Mouse (Mus musculus): ENCODE measurements around the gene Pdzd2. TPM values are rescaled to one million over a fixed set of nuclear protein-coding genes. Genes with fewer than 3 reads are reported as not detected.

Pdzd2 gene
- polyA plus RNA-seq, 1 experiment from 2014 or later = 3.3 TPM

GRCm38 (mm10) chr15:12577054-12577696, 162.5 kb downstream of the Pdzd2 start:
- ATAC-seq = peak; percentile 66
- Histone ChIP-seq H3K4me2 (ENCODE audit: low read length) (peak overlapping the region; percentile 42), H3K27me3 (replicated peaks; ENCODE audit: control insufficient read depth, insufficient read depth, low read length) (no peaks in the 10 kb centered on the region), H3K9me3 (replicated peaks; ENCODE audit: control insufficient read depth, low read length) (no peaks in the 10 kb centered on the region), H3K9ac (ENCODE audit: low read length) (no peak overlapping the region), H3K27ac (ENCODE audit: low read depth, low read length) (no peak overlapping the region), H3K36me3 (ENCODE audit: control insufficient read depth, insufficient read depth, low read length) (no peaks in the 10 kb centered on the region), H3K4me1 (ENCODE audit: control insufficient read depth, insufficient read depth, low read length) (peaks cover 5% of the 10 kb centered on the region; the same call in 1 of the 2 replicates), H3K4me3 (ENCODE audit: low read depth, low read length) (no peak overlapping the region)
- peak; percentile 86 for DNase-seq (ENCODE audit: low spot score)
- WGBS = 16% methylated on average over 11 of the region's 11 CpGs

DNA sequence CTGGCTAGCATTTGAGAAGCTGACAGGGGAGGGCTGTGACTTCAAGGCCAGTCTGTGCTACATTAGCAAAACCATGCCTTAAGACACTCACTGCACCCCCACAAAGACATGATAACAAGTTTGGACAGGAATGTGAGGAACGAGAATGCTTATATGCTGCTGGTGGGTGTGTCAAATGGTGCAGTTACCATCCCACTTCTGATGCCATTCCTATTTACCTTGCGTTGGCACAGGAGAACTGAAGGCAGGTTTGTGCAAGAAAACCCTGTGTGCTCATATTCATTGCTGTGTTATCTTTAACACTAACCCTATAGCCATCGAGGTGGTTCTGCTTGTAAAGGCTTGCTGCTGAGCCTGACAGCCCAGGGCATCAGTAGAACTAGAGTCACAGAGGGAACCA, 166.1 kb downstream of the Pdzd2 start:
- no peaks in the 10 kb centered on the region for H3K27me3 ChIP-seq (replicated peaks; ENCODE audit: control insufficient read depth, insufficient read depth, low read length)
- no peak overlapping the region for H3K4me3 ChIP-seq (ENCODE audit: low read depth, low read length)
- DNase-seq (ENCODE audit: low spot score) (no peak), ATAC-seq (no peak)
- no peak overlapping the region for H3K27ac ChIP-seq (ENCODE audit: low read depth, low read length)
- whole genome bisulfite sequencing = 100% methylated on average over 3 of the region's 3 CpGs
- H3K9ac ChIP-seq (ENCODE audit: low read length) = no peak overlapping the region
- no peaks in the 10 kb centered on the region for H3K36me3 ChIP-seq (ENCODE audit: control insufficient read depth, insufficient read depth, low read length)
- H3K4me2 ChIP-seq (ENCODE audit: low read length) = no peak overlapping the region
- peaks cover 5% of the 10 kb centered on the region; the same call in 1 of the 2 replicates for H3K4me1 ChIP-seq (ENCODE audit: control insufficient read depth, insufficient read depth, low read length)
- H3K9me3 ChIP-seq (replicated peaks; ENCODE audit: control insufficient read depth, low read length) = no peaks in the 10 kb centered on the region

GRCm38 (mm10) chr15:12571168-12571567, 168.6 kb downstream of the Pdzd2 start:
- no peak overlapping the region for H3K27ac ChIP-seq (ENCODE audit: low read depth, low read length)
- H3K27me3 ChIP-seq (replicated peaks; ENCODE audit: control insufficient read depth, insufficient read depth, low read length) = no peaks in the 10 kb centered on the region
- no peak overlapping the region for H3K9ac ChIP-seq (ENCODE audit: low read length)
- no peaks in the 10 kb centered on the region for H3K9me3 ChIP-seq (replicated peaks; ENCODE audit: control insufficient read depth, low read length)
- no peaks in the 10 kb centered on the region for H3K4me1 ChIP-seq (ENCODE audit: control insufficient read depth, insufficient read depth, low read length)
- 84% methylated on average over 4 of the region's 4 CpGs for WGBS
- H3K4me2 ChIP-seq (ENCODE audit: low read length) = no peak overlapping the region
- no peak overlapping the region for H3K4me3 ChIP-seq (ENCODE audit: low read depth, low read length)
- no peak for DNase-seq (ENCODE audit: low spot score)
- H3K36me3 ChIP-seq (ENCODE audit: control insufficient read depth, insufficient read depth, low read length) = no peaks in the 10 kb centered on the region
- no peak for ATAC-seq

GRCm38 (mm10) chr15:12566637-12567440, 172.9 kb downstream of the Pdzd2 start:
- ATAC-seq = no peak
- Histone ChIP-seq H3K9me3 (replicated peaks; ENCODE audit: control insufficient read depth, low read length) (no peaks in the 10 kb centered on the region), H3K27ac (ENCODE audit: low read depth, low read length) (no peak overlapping the region), H3K4me2 (ENCODE audit: low read length) (no peak overlapping the region), H3K9ac (ENCODE audit: low read length) (no peak overlapping the region), H3K4me3 (ENCODE audit: low read depth, low read length) (no peak overlapping the region), H3K4me1 (ENCODE audit: control insufficient read depth, insufficient read depth, low read length) (no peaks in the 10 kb centered on the region), H3K27me3 (replicated peaks; ENCODE audit: control insufficient read depth, insufficient read depth, low read length) (no peaks in the 10 kb centered on the region), H3K36me3 (ENCODE audit: control insufficient read depth, insufficient read depth, low read length) (no peaks in the 10 kb centered on the region)
- 86% methylated on average over 11 of the region's 11 CpGs for WGBS
- DNase-seq (ENCODE audit: low spot score) = no peak

- H3K9me3 ChIP-seq (replicated peaks; ENCODE audit: control insufficient read depth, low read length) = no peaks in the 10 kb centered on the region
- DNase-seq (ENCODE audit: low spot score) = no peak
- H3K4me3 ChIP-seq (ENCODE audit: low read depth, low read length) = no peak overlapping the region
- H3K4me2 ChIP-seq (ENCODE audit: low read length) = no peak overlapping the region
- WGBS = 96% methylated on average over 8 of the region's 8 CpGs
- H3K4me1 ChIP-seq (ENCODE audit: control insufficient read depth, insufficient read depth, low read length) = no peaks in the 10 kb centered on the region
- H3K27me3 ChIP-seq (replicated peaks; ENCODE audit: control insufficient read depth, insufficient read depth, low read length) = no peaks in the 10 kb centered on the region
- no peak for ATAC-seq
- H3K27ac ChIP-seq (ENCODE audit: low read depth, low read length) = no peak overlapping the region
- H3K36me3 ChIP-seq (ENCODE audit: control insufficient read depth, insufficient read depth, low read length) = no peaks in the 10 kb centered on the region
- H3K9ac ChIP-seq (ENCODE audit: low read length) = no peak overlapping the region
Measured at GRCm38 (mm10) chr15:12565281-12565680, 174.4 kb downstream of the Pdzd2 start.

- ATAC-seq = no peak
- no peaks in the 10 kb centered on the region for H3K9me3 ChIP-seq (replicated peaks; ENCODE audit: control insufficient read depth, low read length)
- no peaks in the 10 kb centered on the region for H3K36me3 ChIP-seq (ENCODE audit: control insufficient read depth, insufficient read depth, low read length)
- H3K27ac ChIP-seq (ENCODE audit: low read depth, low read length) = no peak overlapping the region
- H3K4me3 ChIP-seq (ENCODE audit: low read depth, low read length) = no peak overlapping the region
- DNase-seq (ENCODE audit: low spot score) = no peak
- H3K4me1 ChIP-seq (ENCODE audit: control insufficient read depth, insufficient read depth, low read length) = no peaks in the 10 kb centered on the region
- H3K4me2 ChIP-seq (ENCODE audit: low read length) = no peak overlapping the region
- no peak overlapping the region for H3K9ac ChIP-seq (ENCODE audit: low read length)
- no peaks in the 10 kb centered on the region for H3K27me3 ChIP-seq (replicated peaks; ENCODE audit: control insufficient read depth, insufficient read depth, low read length)
- 64% methylated on average over 8 of the region's 8 CpGs for WGBS
Measured at GRCm38 (mm10) chr15:12560505-12560904, 179.2 kb downstream of the Pdzd2 start.

DNA sequence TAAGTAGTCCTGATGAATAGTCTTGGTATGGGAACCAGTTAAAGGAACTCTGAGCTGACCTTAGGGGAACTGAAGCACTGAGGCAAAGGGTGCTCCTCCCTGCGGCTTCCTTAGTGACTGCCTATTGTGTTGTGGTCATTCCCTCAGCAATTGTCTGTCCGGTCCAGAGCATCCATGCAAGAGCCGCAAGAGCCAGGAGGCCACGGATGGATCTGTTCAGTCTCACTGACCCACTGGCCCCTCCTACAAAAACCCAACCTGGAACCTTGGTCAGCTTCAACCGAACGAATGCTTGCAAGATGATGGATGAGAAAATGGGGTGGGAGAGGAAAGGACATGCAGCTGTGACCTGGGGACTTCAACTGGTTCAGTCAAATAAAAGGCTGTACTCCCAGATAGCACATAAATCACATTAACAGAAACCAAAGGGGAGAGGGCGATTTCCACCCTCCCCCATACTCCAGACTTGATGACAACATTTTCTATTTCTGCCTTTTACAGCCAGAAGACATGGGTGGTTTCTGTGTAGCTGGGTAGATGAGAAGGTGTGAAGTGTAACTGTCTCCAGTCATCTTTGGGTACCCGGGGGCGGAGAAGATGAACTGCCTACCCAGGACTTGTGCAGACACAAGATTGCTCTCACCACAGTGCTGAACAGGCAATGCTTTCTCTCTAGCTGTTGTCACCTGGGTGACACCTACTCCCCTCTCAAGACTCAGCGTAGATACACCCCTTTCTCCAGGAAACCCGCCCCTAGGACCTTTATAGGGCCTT, 181.9 kb downstream of the Pdzd2 start:
- no peak for DNase-seq (ENCODE audit: low spot score)
- Histone ChIP-seq H3K27ac (ENCODE audit: low read depth, low read length) (no peak overlapping the region), H3K9me3 (replicated peaks; ENCODE audit: control insufficient read depth, low read length) (no peaks in the 10 kb centered on the region), H3K36me3 (ENCODE audit: control insufficient read depth, insufficient read depth, low read length) (no peaks in the 10 kb centered on the region), H3K27me3 (replicated peaks; ENCODE audit: control insufficient read depth, insufficient read depth, low read length) (no peaks in the 10 kb centered on the region), H3K4me3 (ENCODE audit: low read depth, low read length) (no peak overlapping the region), H3K4me1 (ENCODE audit: control insufficient read depth, insufficient read depth, low read length) (no peaks in the 10 kb centered on the region), H3K9ac (ENCODE audit: low read length) (no peak overlapping the region), H3K4me2 (ENCODE audit: low read length) (no peak overlapping the region)
- ATAC-seq = no peak
- 87% methylated on average over 11 of the region's 11 CpGs for WGBS

DNA sequence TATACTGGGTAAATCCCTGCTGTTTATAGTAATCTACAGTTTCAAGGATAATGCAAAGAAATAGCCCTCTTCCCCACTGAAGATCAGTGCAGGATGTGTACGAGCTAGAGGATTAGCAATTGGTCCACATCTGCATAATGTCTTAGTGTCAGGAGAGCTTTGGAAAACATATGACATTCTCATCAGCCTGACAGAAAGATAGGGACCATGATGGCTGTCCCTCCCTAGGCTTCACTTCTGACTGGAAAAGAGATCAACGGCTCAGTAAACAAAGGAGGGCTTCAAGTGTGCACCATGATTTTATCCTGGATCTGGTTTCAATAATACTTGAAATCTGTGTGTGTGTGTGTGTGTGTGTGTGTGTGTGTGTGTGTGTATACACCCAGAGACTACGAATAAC, 186.5 kb downstream of the Pdzd2 start:
- ATAC-seq = no peak
- Histone ChIP-seq H3K36me3 (ENCODE audit: control insufficient read depth, insufficient read depth, low read length) (no peaks in the 10 kb centered on the region), H3K4me3 (ENCODE audit: low read depth, low read length) (no peak overlapping the region), H3K4me1 (ENCODE audit: control insufficient read depth, insufficient read depth, low read length) (peaks cover 8% of the 10 kb centered on the region; the same call in 1 of the 2 replicates), H3K9me3 (replicated peaks; ENCODE audit: control insufficient read depth, low read length) (no peaks in the 10 kb centered on the region), H3K4me2 (ENCODE audit: low read length) (no peak overlapping the region), H3K9ac (ENCODE audit: low read length) (no peak overlapping the region), H3K27ac (ENCODE audit: low read depth, low read length) (no peak overlapping the region), H3K27me3 (replicated peaks; ENCODE audit: control insufficient read depth, insufficient read depth, low read length) (no peaks in the 10 kb centered on the region)
- DNase-seq (ENCODE audit: low spot score) = no peak
- WGBS = 76% methylated on average over 3 of the region's 3 CpGs

Data from forebrain, embryonic 14.5 days (tissue).